Mouse (Mus musculus): ENCODE measurements around the gene Ptprcap. TPM values are rescaled to one million over a fixed set of nuclear protein-coding genes. Genes with fewer than 3 reads are reported as not detected.

Gene Ptprcap
- 2.5 and 4.9 TPM in 2 replicates for polyA plus RNA-seq (2015; fragmentation: Nextera tagmentation; extraction: Ambion mirVana)

GRCm38 (mm10) chr19:4153232-4153654, at the start of gene Ptprcap:
TSS of gene Ptprcap (plus strand) at chr19:4153604.

GRCm38 (mm10) chr19:4125741-4126696, 27.4 kb upstream of the Ptprcap start, which contains the start of gene Aip:
TSS of gene Aip (minus strand) at chr19:4125858.

GRCm38 (mm10) chr19:4139446-4139845, 14.0 kb upstream of the Ptprcap start, which contains the start of gene Gpr152:
TSS of gene Gpr152 (plus strand) at chr19:4139787.

GRCm38 (mm10) chr19:4143759-4144268, 9.6 kb upstream of the Ptprcap start, which contains the start of gene Cabp4:
TSS of gene Cabp4 (minus strand) at chr19:4144033.

GRCm38 (mm10) chr19:4148491-4148806, 5.0 kb upstream of the Ptprcap start, which contains the start of gene Coro1b:
TSS of gene Coro1b (plus strand) at chr19:4148619.

GRCm38 (mm10) chr19:4162646-4163542, 9.5 kb downstream of the Ptprcap start, which contains the start of gene Rps6kb2:
TSS of gene Rps6kb2 (minus strand) at chr19:4163354.

GRCm38 (mm10) chr19:4175368-4175947, 22.1 kb downstream of the Ptprcap start, which contains the start of gene Carns1:
TSS of gene Carns1 (minus strand) at chr19:4175479.

GRCm38 (mm10) chr19:4190831-4191334, 37.5 kb downstream of the Ptprcap start, which contains the start of gene Tbc1d10c:
TSS of gene Tbc1d10c (minus strand) at chr19:4191284.

GRCm38 (mm10) chr19:4191528-4192250, 38.3 kb downstream of the Ptprcap start, which contains the start of gene Ppp1ca:
TSS of gene Ppp1ca (plus strand) at chr19:4192065.

GRCm38 (mm10) chr19:4201291-4201909, 48.0 kb downstream of the Ptprcap start, which contains the start of gene Rad9a:
TSS of gene Rad9a (minus strand) at chr19:4201662.

Other genes with a start within 250 kb of the Ptprcap start
- 25.1 and 40.7 TPM in 2 replicates for gene Tcirg1, start 246.5 kb upstream of the Ptprcap start, polyA plus RNA-seq (2015; fragmentation: Nextera tagmentation; extraction: Ambion mirVana)
- gene Ndufs8, start 240.8 kb upstream of the Ptprcap start, polyA plus RNA-seq (2015; fragmentation: Nextera tagmentation; extraction: Ambion mirVana) = 485 and 531 TPM in 2 replicates
- gene Aldh3b1, start 223.8 kb upstream of the Ptprcap start, polyA plus RNA-seq (2015; fragmentation: Nextera tagmentation; extraction: Ambion mirVana) = 81.3 and 172 TPM in 2 replicates
- 35.9 and 57.3 TPM in 2 replicates for gene Unc93b1, start 218.4 kb upstream of the Ptprcap start, polyA plus RNA-seq (2015; fragmentation: Nextera tagmentation; extraction: Ambion mirVana)
- 0.09 TPM in 1 of 2 replicates, not detected in the other for gene Aldh3b3, start 195.0 kb upstream of the Ptprcap start, polyA plus RNA-seq (2015; fragmentation: Nextera tagmentation; extraction: Ambion mirVana)
- 0.28 and 0.51 TPM in 2 replicates for gene Aldh3b2, start 181.3 kb upstream of the Ptprcap start, polyA plus RNA-seq (2015; fragmentation: Nextera tagmentation; extraction: Ambion mirVana)
- 19.0 and 38.9 TPM in 2 replicates for gene Acy3, start 167.0 kb upstream of the Ptprcap start, polyA plus RNA-seq (2015; fragmentation: Nextera tagmentation; extraction: Ambion mirVana)
- not detected in 2 replicates for gene Tbx10, start 160.9 kb upstream of the Ptprcap start, polyA plus RNA-seq (2015; fragmentation: Nextera tagmentation; extraction: Ambion mirVana)
- 47.5 and 51.7 TPM in 2 replicates for gene Nudt8, start 153.0 kb upstream of the Ptprcap start, polyA plus RNA-seq (2015; fragmentation: Nextera tagmentation; extraction: Ambion mirVana)
- gene Gm49405, start 153.0 kb upstream of the Ptprcap start, polyA plus RNA-seq (2015; fragmentation: Nextera tagmentation; extraction: Ambion mirVana) = 0.63 and 1.1 TPM in 2 replicates
- 1.3 and 1.9 TPM in 2 replicates for gene Doc2g, start 150.3 kb upstream of the Ptprcap start, polyA plus RNA-seq (2015; fragmentation: Nextera tagmentation; extraction: Ambion mirVana)
- gene Ndufv1, start 140.8 kb upstream of the Ptprcap start, polyA plus RNA-seq (2015; fragmentation: Nextera tagmentation; extraction: Ambion mirVana) = 157 and 202 TPM in 2 replicates
- gene Gstp1, start 115.6 kb upstream of the Ptprcap start, polyA plus RNA-seq (2015; fragmentation: Nextera tagmentation; extraction: Ambion mirVana) = 407 and 489 TPM in 2 replicates
- 6.0 and 9.7 TPM in 2 replicates for gene Gstp2, start 107.6 kb upstream of the Ptprcap start, polyA plus RNA-seq (2015; fragmentation: Nextera tagmentation; extraction: Ambion mirVana)
- 3.0 and 3.5 TPM in 2 replicates for gene Gstp3, start 94.0 kb upstream of the Ptprcap start, polyA plus RNA-seq (2015; fragmentation: Nextera tagmentation; extraction: Ambion mirVana)
- gene Cabp2, start 72.0 kb upstream of the Ptprcap start, polyA plus RNA-seq (2015; fragmentation: Nextera tagmentation; extraction: Ambion mirVana) = not detected in 2 replicates
- 66.6 and 102 TPM in 2 replicates for gene Cdk2ap2, start 56.4 kb upstream of the Ptprcap start, polyA plus RNA-seq (2015; fragmentation: Nextera tagmentation; extraction: Ambion mirVana)
- gene Pitpnm1, start 53.6 kb upstream of the Ptprcap start, polyA plus RNA-seq (2015; fragmentation: Nextera tagmentation; extraction: Ambion mirVana) = 12.9 and 14.0 TPM in 2 replicates
- gene Aip, start 27.7 kb upstream of the Ptprcap start, polyA plus RNA-seq (2015; fragmentation: Nextera tagmentation; extraction: Ambion mirVana) = 78.0 and 102 TPM in 2 replicates
- not detected in 2 replicates for gene Gpr152, start 13.8 kb upstream of the Ptprcap start, polyA plus RNA-seq (2015; fragmentation: Nextera tagmentation; extraction: Ambion mirVana)
- gene Cabp4, start 9.6 kb upstream of the Ptprcap start, polyA plus RNA-seq (2015; fragmentation: Nextera tagmentation; extraction: Ambion mirVana) = 0.03 and 0.06 TPM in 2 replicates
- 169 and 210 TPM in 2 replicates for gene Coro1b, start 5.0 kb upstream of the Ptprcap start, polyA plus RNA-seq (2015; fragmentation: Nextera tagmentation; extraction: Ambion mirVana)
- 30.3 and 45.3 TPM in 2 replicates for gene Rps6kb2, start 9.8 kb downstream of the Ptprcap start, polyA plus RNA-seq (2015; fragmentation: Nextera tagmentation; extraction: Ambion mirVana)
- 3.3 and 4.0 TPM in 2 replicates for gene Carns1, start 21.9 kb downstream of the Ptprcap start, polyA plus RNA-seq (2015; fragmentation: Nextera tagmentation; extraction: Ambion mirVana)
- gene Tbc1d10c, start 37.7 kb downstream of the Ptprcap start, polyA plus RNA-seq (2015; fragmentation: Nextera tagmentation; extraction: Ambion mirVana) = 3.2 and 4.0 TPM in 2 replicates
- gene Ppp1ca, start 38.5 kb downstream of the Ptprcap start, polyA plus RNA-seq (2015; fragmentation: Nextera tagmentation; extraction: Ambion mirVana) = 713 and 730 TPM in 2 replicates
- gene Rad9a, start 48.1 kb downstream of the Ptprcap start, polyA plus RNA-seq (2015; fragmentation: Nextera tagmentation; extraction: Ambion mirVana) = 11.1 and 14.0 TPM in 2 replicates
- 3.1 and 4.0 TPM in 2 replicates for gene Clcf1, start 60.6 kb downstream of the Ptprcap start, polyA plus RNA-seq (2015; fragmentation: Nextera tagmentation; extraction: Ambion mirVana)
- gene AC109138.7, start 60.8 kb downstream of the Ptprcap start, polyA plus RNA-seq (2015; fragmentation: Nextera tagmentation; extraction: Ambion mirVana) = not detected in 2 replicates
- 63.7 and 66.1 TPM in 2 replicates for gene Pold4, start 78.3 kb downstream of the Ptprcap start, polyA plus RNA-seq (2015; fragmentation: Nextera tagmentation; extraction: Ambion mirVana)
- gene Ssh3, start 115.6 kb downstream of the Ptprcap start, polyA plus RNA-seq (2015; fragmentation: Nextera tagmentation; extraction: Ambion mirVana) = 10.8 and 19.7 TPM in 2 replicates
- gene Ankrd13d, start 129.5 kb downstream of the Ptprcap start, polyA plus RNA-seq (2015; fragmentation: Nextera tagmentation; extraction: Ambion mirVana) = 5.3 and 7.1 TPM in 2 replicates
- gene Grk2, start 152.6 kb downstream of the Ptprcap start, polyA plus RNA-seq (2015; fragmentation: Nextera tagmentation; extraction: Ambion mirVana) = 11.0 and 11.6 TPM in 2 replicates
- 22.5 and 28.7 TPM in 2 replicates for gene Kdm2a, start 244.7 kb downstream of the Ptprcap start, polyA plus RNA-seq (2015; fragmentation: Nextera tagmentation; extraction: Ambion mirVana)

All from adrenal gland, postnatal 0 days (tissue).